Mouse (Mus musculus) C2C12 (cell line): Measurements from ENCODE around the gene Rpl18.

ENCODE experiments used
- CEBPB ChIP-seq: IDR thresholded peaks from one replicate; pipeline ENCODE4 v1.6.1; 2011; ENCODE audit warnings: low read depth, mild to moderate bottlenecking, control low read depth, moderate library complexity
- CTCF ChIP-seq: IDR thresholded peaks from one replicate; pipeline ENCODE4 v1.5.1; 2011; ENCODE audit not compliant: control insufficient read depth, insufficient read depth, insufficient read length
- FOSL1 ChIP-seq: IDR thresholded peaks from one replicate; pipeline ENCODE4 v1.8.0; 2011; ENCODE audit warnings: mild to moderate bottlenecking, low read length; ENCODE audit not compliant: poor library complexity, insufficient read depth, severe bottlenecking
- MAX ChIP-seq: IDR thresholded peaks from one replicate; pipeline ENCODE4 v1.6.1; 2011; ENCODE audit warnings: mild to moderate bottlenecking, control low read depth
- MYOD1 ChIP-seq: IDR thresholded peaks from one replicate; pipeline ENCODE4 v1.6.1; 2011; ENCODE audit warnings: low read depth; ENCODE audit not compliant: control insufficient read depth, insufficient read length
- MYOG ChIP-seq: IDR thresholded peaks from one replicate; pipeline ENCODE4 v1.6.1; 2011; ENCODE audit not compliant: control insufficient read depth, insufficient read length; ENCODE audit errors: extremely low read depth
- USF1 ChIP-seq: IDR thresholded peaks from one replicate; pipeline ENCODE4 v1.6.1; 2011; ENCODE audit warnings: low read depth, mild to moderate bottlenecking, control low read depth, moderate library complexity

- TF ChIP-seq USF1 = no peak
- no peak for TF ChIP-seq CTCF
- TF ChIP-seq CEBPB = no peak
- no peak for TF ChIP-seq MYOD1
- no peak for TF ChIP-seq MAX
- no peak for TF ChIP-seq MYOG
- no peak for TF ChIP-seq FOSL1
These were observed 7.1 kb downstream of the Rpl18 start for GRCm38 (mm10) chr7:45722348-45722713.
